Mouse (Mus musculus): ENCODE results near the gene Znrd1as.
A peak's percentile ranks its signal among the peaks of the same experiment; 100 is the strongest.
"Not testable (repeated sequence)": the region's sequence is repeated elsewhere in the genome, so short reads cannot be mapped to it uniquely, and the experiment has no call there.

The Znrd1as gene

DNA sequence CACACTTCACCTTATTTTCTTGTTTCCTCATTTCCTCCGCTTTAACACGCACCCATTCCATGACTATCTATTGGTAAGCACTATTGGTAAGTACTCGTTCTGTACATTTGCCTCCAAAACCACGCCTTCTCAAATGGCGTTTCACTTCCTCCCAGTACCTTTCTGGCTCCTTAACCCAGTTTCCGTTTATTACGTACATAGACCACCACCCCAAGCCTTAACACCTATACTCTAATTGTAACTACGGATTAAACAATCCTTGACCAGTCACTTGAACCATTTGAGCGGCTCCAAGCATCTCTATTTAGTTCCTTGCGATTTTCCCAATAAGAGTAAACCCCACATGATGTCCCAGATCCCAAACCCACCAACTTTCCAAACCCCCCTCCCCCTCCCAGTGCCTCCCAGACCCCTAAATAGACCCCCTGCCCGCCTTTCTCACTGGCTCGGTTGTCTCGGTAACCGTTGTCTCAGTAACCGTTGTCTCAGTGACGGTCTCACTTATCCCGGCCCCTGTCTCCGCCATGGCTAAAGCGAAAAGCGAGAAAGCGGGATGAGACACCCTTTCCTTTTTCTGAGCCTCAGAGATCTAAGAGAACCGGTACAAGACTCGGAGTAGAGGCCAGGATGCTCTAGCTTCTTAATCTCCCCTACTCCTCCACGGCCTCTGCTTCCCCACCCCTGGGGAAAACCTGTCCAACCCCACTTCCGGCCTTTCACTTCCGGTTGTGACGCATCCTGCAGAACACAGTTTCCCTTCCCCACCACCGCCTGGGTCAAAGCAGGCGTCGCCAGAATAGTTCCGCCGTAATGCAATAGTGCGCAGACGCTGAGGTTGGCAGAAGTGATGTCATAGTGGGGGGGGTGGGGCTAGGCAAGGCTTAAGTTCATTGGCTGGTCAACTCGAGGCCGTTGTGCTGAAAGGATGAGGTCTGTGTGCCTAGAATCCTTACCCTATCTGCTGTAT is 7.1 kb upstream of the Znrd1as start, which contains the start of gene Ppp1r11:
Ppp1r11 (minus strand) TSS at position 761 of the 967 bp plus-strand sequence.
- peak; percentile 97 for DNase-seq (ENCODE audit: low read depth)

GRCm38 (mm10) chr17:36952631-36953030 is 5.8 kb upstream of the Znrd1as start:
- DNase-seq (ENCODE audit: low read depth) = no peak

GRCm38 (mm10) chr17:36953062-36953461 is 5.3 kb upstream of the Znrd1as start:
- DNase-seq (ENCODE audit: low read depth) = no peak

GRCm38 (mm10) chr17:36958884-36959283 is 492 bp downstream of the Znrd1as start:
- DNase-seq (ENCODE audit: low read depth) = no peak

DNA sequence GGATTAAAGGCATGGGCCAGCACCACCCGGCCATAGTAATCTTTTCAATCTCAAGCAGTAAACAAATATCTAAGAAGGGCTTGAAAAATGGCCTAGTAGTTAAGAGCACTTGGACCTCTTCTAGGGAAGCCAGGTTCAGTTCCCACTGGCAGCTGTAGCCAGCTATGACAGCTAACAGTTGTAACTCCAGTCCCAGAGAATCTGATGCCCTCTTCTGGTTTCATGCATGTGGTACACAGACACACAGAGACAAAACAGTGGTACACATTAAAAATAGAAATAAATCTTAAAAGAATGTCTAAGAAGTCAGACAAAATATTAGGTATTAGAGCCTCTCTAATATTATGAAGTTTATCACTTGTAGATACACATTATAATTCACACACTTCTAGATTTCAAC is 2.7 kb downstream of the Znrd1as start:
- no peak for DNase-seq (ENCODE audit: low read depth)

DNA sequence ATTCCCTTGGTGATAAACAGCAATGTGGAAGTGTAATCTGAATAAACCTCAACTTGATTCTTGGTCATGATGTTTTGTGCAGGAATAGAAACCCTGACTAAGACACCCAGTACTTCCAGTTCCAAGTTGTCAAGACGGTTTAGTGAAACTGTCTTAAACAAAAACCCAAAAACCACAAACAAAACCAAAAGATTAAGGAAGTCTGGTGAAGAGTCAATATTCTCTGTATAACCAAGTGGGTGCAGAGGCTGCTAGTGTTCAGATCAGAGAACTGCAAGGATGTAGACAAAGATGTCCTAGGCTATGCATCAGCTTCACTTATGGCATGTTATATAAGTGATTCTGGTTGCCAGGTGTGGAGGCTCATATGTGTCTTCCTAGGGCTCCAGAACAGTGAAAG is 8.5 kb downstream of the Znrd1as start:
- DNase-seq (ENCODE audit: low read depth) = no peak

- no peak for DNase-seq (ENCODE audit: low read depth)
Observed at GRCm38 (mm10) chr17:36970316-36970890, 12.0 kb downstream of the Znrd1as start.

- no peak for DNase-seq (ENCODE audit: low read depth)
Observed at GRCm38 (mm10) chr17:36971172-36971850, 12.9 kb downstream of the Znrd1as start.

DNA sequence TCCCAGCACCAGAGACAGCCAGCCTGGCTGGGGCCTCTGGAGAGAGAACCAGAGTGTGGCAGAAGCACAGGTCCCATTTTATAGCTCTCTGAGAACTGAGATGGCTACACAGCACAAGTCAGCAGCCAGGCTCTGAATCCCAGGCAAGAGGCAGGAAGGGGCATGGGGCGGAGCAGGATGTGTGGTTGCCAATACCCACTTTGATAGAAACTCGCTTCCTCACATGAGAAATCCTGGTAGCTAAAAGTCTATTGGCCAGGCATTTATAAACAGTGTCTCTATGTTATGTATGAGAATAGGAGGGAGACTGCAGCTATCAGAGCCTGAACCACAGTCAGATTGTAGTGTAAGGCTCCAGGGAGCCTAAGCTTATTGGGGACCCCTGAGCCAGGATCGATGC is 14.4 kb downstream of the Znrd1as start:
- DNase-seq (ENCODE audit: low read depth) = no peak

DNA sequence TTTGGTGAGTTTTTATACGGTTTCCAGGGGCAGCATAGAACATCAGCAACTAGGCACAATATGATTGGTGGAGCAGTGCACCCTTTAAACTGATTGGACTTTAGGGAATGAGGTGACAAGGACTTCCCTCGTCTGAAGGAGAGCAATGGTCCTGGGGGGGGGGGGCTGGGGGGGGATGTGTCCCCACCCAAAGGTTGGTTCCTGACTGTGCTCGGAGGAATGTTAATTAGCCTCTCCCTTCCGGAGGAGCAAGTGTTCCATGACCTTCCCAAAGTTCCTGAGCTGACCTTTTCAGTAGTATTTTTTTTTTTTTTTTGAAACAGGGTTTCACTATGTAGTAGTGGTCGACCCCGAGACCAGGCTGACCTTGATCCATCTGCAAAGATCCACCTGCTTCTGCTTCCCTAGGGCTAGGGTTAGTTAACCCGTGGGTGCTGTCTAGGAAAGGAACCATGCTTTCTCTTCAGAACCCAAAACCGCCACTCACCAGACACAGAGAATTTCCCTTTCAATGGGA is 14.9 kb downstream of the Znrd1as start:
- no peak for DNase-seq (ENCODE audit: low read depth)

DNA sequence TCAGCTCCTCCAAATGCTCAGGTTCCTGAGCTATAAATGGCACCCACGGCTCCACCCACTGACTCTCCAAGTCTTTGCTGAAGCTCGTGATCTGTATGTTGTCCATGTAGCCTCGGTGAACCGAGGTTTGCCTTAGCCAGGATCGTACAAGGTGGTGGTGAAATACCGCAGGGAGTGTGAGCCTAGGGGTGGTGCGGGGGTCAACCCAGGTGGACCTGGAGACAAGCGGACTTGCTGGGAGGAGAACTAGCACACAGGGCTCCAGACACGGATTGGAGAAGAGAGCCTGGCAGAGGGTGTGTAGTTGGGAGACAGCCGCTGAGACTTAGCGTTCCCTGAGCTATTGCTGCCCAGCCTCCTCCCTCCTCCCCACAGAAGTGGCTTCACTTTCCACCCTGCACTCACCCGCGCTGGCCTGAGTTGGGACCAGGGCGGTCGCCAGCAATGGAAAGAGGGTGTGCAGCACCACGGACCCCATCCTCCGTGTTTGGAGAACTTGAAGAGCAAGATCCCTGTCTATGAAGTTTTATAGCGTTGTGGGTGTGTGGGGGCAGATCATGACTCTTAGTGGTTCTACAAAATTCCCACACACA is 22.9 kb downstream of the Znrd1as start, which contains the start of gene 2410137M14Rik:
2410137M14Rik (minus strand) TSS at position 17 of the 593 bp plus-strand sequence.
- no peak for DNase-seq (ENCODE audit: low read depth)

DNA sequence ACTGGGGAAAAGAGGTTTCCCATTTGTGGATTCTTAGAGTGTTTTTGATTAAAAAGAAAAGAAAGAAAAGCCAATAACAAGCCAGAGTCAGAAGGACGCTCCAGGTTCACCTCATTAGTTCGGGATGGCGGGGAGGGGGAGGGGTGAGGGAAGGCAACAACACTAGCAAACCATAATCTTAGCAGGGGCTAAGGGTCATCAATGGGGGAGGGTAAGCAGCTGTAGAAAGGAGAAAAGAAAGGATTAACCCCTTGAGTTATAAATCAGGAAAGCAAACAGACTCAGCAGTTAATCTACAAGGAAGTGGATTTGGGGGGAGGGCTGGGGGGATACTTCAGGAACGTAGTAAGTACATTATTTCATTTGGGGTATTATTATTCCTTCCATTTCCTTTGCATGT is 23.5 kb downstream of the Znrd1as start:
- DNase-seq (ENCODE audit: low read depth) = no peak

GRCm38 (mm10) chr17:36982253-36983155 is 24.1 kb downstream of the Znrd1as start:
- DNase-seq (ENCODE audit: low read depth) = no peak

DNA sequence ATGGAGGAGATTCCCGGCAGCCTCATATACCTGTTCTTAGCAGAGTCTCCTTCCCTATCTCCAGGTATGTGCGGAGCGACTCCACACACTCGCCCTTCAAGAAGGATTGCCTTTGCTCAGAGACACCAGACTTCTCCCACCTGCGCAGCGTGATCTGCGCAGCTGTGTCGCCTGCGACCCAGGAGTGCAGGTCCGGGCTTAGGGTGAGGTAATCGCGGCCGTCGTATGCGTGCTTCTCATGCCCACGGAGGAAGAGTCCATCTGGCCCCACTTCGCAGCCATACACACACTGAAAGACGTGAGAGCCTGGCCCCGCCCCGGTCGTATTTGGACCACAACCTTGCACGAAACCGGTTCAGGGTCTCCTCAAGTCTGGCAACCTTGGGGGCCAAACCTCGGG is 30.1 kb downstream of the Znrd1as start:
- DNase-seq (ENCODE audit: low read depth) = no peak

GRCm38 (mm10) chr17:36989437-36989836 is 31.0 kb downstream of the Znrd1as start, which contains the start of gene H2-M5:
Gene H2-M5, minus strand, starts transcription at chr17:36989537.
- no peak for DNase-seq (ENCODE audit: low read depth)

DNA sequence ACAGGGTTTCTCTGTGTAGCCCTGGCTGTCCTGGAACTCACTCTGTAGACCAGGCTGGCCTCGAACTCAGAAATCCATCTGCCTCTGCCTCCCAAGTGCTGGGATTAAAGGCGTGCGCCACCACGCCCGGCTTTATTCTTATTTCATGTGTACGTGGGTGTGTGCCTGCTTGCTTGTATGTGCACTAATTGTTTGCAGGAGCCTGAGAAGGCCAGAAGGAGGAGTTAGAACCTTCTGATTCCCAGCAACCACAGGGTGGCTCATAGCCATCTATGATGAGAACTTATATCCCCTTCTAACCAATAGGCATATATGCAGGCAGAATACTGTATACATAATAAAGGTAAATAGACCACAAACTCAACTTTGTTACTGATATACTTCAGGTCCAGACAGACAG is 32.2 kb downstream of the Znrd1as start:
- not testable (repeated sequence) for DNase-seq (ENCODE audit: low read depth)

DNA sequence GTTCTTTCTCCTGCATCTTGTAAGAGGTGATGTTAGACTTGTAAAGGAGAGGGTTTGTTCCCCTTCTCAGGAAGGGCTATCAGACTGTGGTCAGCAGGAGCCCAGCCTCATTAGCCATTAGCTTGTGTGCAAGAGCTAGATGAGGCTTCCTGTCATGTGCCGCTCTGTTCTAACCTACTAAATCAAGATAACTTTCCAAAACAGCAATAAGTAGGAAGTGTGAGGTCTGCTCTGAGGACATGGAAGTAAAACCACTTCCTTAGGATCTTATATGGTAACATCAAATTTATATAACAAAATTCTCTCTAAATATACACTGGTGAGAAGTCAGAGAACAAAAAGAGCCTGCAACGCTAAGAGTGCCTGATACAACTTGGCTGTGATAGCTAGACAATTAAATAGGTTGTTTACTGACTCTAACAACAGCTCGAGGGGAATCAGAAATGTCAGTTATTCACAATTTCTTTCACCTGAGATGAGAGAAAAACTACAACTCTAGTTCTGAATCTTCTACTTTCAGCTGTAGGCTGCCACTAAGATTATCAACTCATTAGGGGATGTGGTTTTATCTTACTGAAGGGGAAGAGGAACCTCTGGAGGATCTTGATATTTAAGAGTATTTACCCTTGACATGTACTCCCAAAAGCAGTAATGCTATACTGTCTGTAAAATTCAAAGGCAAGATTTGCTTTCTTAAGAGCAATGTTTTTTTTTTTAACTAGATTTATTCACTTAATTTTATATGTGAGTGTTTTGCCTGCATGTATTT is 34.1 kb downstream of the Znrd1as start:
- no peak for DNase-seq (ENCODE audit: low read depth)

- DNase-seq (ENCODE audit: low read depth) = no peak
Observed at GRCm38 (mm10) chr17:36993770-36994325, 35.5 kb downstream of the Znrd1as start.

DNA sequence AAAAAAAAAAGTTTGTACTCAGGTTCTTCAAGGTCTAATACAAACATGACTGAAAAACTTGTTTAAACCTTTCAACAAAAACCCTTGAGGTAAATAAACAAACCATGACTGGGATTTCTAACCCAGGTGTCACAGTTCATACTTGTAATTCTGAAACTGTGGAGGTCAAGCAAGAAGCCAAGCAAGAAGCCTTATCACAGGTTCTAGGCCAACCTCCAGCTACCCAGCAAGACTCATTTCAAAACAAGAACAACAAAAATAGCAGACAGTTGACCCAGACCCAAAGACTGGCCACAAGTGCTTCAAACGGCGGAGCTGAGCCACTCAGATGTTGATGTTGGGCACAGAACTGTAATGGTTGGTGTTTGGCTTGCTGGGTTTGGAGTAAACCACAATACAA is 36.1 kb downstream of the Znrd1as start:
- DNase-seq (ENCODE audit: low read depth) = no peak

DNA sequence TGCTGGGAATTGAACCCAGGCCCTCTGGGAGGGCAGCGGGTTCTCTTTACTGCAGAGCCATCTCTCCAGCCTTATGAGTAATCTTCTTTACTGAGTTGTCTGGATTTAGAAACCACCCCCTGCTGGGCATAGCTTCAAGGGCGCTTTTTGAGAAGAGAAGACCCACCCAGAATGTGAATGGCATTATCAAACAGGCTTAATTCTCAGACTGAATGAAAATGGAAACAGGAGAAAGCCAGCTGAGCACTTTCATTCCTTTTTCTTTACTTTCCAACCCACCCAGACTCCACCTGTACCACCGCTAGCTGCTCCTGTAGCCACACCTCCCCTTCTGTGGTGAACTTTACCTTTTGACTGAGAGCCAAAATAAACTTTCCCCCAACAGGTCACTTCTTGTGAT is 37.1 kb downstream of the Znrd1as start:
- DNase-seq (ENCODE audit: low read depth) = no peak
